Mouse (Mus musculus) spleen, adult 2 months (tissue): Measurements from ENCODE around the gene Spata45.

Source experiments
- CTCF ChIP-seq: fragments of 200-500 bp; IDR thresholded peaks from 2 replicates; pipeline ENCODE4 v1.5.1; 2011; ENCODE audit warnings: mild to moderate bottlenecking, inconsistent platforms; ENCODE audit not compliant: insufficient read depth, insufficient read length, insufficient replicate concordance; ENCODE audit errors: extremely low read depth
- POLR2A ChIP-seq: fragments of 200-500 bp; IDR thresholded peaks from 2 replicates; pipeline ENCODE4 v1.6.1; 2011; ENCODE audit warnings: low read depth, low read length, inconsistent platforms

DNA sequence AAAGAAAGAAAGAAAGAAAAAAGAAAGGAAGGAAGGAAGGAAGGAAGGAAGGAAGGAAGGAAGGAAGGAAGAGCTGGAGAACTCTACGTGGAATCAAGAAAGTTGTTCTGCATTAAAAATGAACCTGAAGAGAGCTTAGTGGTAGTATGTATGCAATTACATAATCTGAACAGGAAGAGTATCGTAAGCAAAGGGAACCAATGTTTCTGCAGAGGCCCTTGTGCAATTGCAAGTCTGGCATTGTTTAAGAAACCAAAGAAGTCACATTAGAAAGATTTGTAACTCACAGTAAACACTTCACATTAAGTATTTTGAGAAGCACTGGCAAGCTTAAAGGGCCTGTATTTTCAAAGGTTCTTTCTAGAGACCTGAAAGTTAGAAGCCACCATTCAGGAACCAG lies 13.3 kb upstream of the Spata45 start:
- TF ChIP-seq CTCF (no peak), POLR2A (no peak)
